Mouse (Mus musculus): Measurements from ENCODE around the gene Clta. TPM values are rescaled to one million over a fixed set of nuclear protein-coding genes. Genes with fewer than 3 reads are reported as not detected.

Clta gene
- total and polyA plus RNA-seq, 3 experiments, result 301 to 454 (median 450) TPM

DNA sequence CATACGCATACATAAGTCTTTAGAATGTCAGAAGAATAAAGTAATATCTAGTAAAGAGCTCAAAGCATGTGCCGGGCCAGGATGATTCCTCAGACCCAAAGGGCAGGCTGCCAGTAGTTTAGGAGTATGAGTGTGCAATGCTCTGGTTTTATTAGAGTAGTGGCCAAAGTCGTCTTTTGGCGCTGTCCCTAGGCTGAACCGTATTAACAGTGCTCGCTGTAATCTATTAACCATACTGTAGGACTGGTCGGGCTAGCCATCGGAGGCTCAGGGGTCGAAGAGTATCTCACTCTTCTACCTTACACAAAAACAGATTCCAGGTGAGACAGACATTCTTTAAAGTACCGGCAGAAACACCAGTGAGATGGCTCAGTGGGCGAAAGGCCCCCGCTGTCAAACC, 12.5 kb downstream of the Clta start:
- dilution Hi-C loops (cut with MboI; ENCODE audit: extremely low pct_ligation_motif_present, extremely low pct_unique_long_range_greater_than_20kb, low sequenced_read_pairs) (no loop called here), in situ Hi-C loops (cut with MboI; ENCODE audit: low pct_ligation_motif_present, low pct_unique_long_range_greater_than_20kb, low sequenced_read_pairs) (no loop called here)

GRCm38 (mm10) chr4:44022323-44022722, 18.1 kb downstream of the Clta start:
- H3K9ac ChIP-seq (ENCODE audit: insufficient read depth, low read depth), result no peak overlapping the region
- no peaks in the 10 kb centered on the region for H3K9me3 ChIP-seq (replicated peaks; ENCODE audit: low read length)
- H3K4me3 ChIP-seq (replicated peaks in 1 of 3; ENCODE audit: low read depth in 2 of 3, low read length in 2 of 3, poor library complexity in 1 of 3), result no peak overlapping the region
- peaks cover 83 to 100% of the 10 kb centered on the region in 2 experiments for H3K36me3 ChIP-seq (replicated peaks in 1 of 2; ENCODE audit: control insufficient read depth in 1 of 2, insufficient read depth in 1 of 2, low read length in 1 of 2)
- peaks cover 66% of the 10 kb centered on the region for H3K79me2 ChIP-seq (replicated peaks; ENCODE audit: control insufficient read depth, extremely low read depth, insufficient read depth, poor library complexity, severe bottlenecking)
- DNase-seq (ENCODE audit: extremely low read depth), result no peak
- TF ChIP-seq MAX (IDR thresholded peaks at IDR 0.05; ENCODE audit: low read length), result no peak
- no peak for TF ChIP-seq ETS1 (conservative IDR thresholded peaks at IDR 0.05; ENCODE audit: low read depth, low read length)
- no peak for TF ChIP-seq E2F4 (IDR thresholded peaks at IDR 0.05; ENCODE audit: insufficient replicate concordance, low read depth, low read length)
- TF ChIP-seq IRF4 (IDR thresholded peaks at IDR 0.05; ENCODE audit: low read depth, low read length), result no peak
- no peak for TF ChIP-seq NELFE (IDR thresholded peaks at IDR 0.05; ENCODE audit: low read depth, low read length)
- TF ChIP-seq JUN (IDR thresholded peaks at IDR 0.05; ENCODE audit: insufficient read depth, low read depth, low read length), result no peak
- no peak for TF ChIP-seq MYC (IDR thresholded peaks at IDR 0.05; ENCODE audit: low read depth, low read length)
- TF ChIP-seq EP300 (IDR thresholded peaks at IDR 0.05; ENCODE audit: low read length), result no peak
- no peak for TF ChIP-seq USF1 (IDR thresholded peaks at IDR 0.05; ENCODE audit: low read depth, low read length)
- TF ChIP-seq HCFC1 (IDR thresholded peaks at IDR 0.05; ENCODE audit: low read depth, low read length), result no peak
- no peak for TF ChIP-seq CHD1 (IDR thresholded peaks at IDR 0.05; ENCODE audit: low read depth, low read length)
- TF ChIP-seq MAZ (IDR thresholded peaks at IDR 0.05; ENCODE audit: low read depth, low read length), result no peak
- TF ChIP-seq NRF1 (IDR thresholded peaks at IDR 0.05; ENCODE audit: low read depth, low read length), result no peak
- no peak for TF ChIP-seq TCF12 (IDR thresholded peaks at IDR 0.05; ENCODE audit: low read depth, low read length)
- TF ChIP-seq UBTF (IDR thresholded peaks at IDR 0.05; ENCODE audit: low read depth, low read length), result no peak
- no peak for TF ChIP-seq CTCF (conservative IDR thresholded peaks at IDR 0.05 in 1 of 2, IDR thresholded peaks at IDR 0.05 in 1 of 2; ENCODE audit: low read depth in 2 of 2, low read length in 2 of 2)
- TF ChIP-seq POLR2A (IDR thresholded peaks at IDR 0.05; ENCODE audit: low read depth, low read length), result no peak
- TF ChIP-seq JUND (conservative IDR thresholded peaks at IDR 0.05; ENCODE audit: low read depth, low read length), result no peak
- TF ChIP-seq ZKSCAN1 (IDR thresholded peaks at IDR 0.05; ENCODE audit: borderline replicate concordance, low read depth, low read length), result no peak
- no peak for TF ChIP-seq MAFK (IDR thresholded peaks at IDR 0.05; ENCODE audit: insufficient replicate concordance, low read length)
- peaks cover 0 to 31% of the 10 kb centered on the region in 2 experiments; a peak in 2 of 4 replicates for H3K4me1 ChIP-seq (ENCODE audit: control insufficient read depth in 1 of 2, insufficient read depth in 2 of 2)
- H3K27me3 ChIP-seq (replicated peaks), result no peaks in the 10 kb centered on the region
- in situ Hi-C loops (cut with MboI; ENCODE audit: low pct_ligation_motif_present, low pct_unique_long_range_greater_than_20kb, low sequenced_read_pairs), result no loop called here
- H3K4me2 ChIP-seq (ENCODE audit: insufficient read depth, low read depth, poor library complexity, severe bottlenecking), result no peak overlapping the region
- H3K27ac ChIP-seq (ENCODE audit: insufficient read depth, low read depth), result no peak overlapping the region
- dilution Hi-C loops (cut with MboI; ENCODE audit: extremely low pct_ligation_motif_present, extremely low pct_unique_long_range_greater_than_20kb, low sequenced_read_pairs), result no loop called here

More for the DNA sequence above, 12.5 kb downstream of the Clta start:
- no peak for TF ChIP-seq USF2 (conservative IDR thresholded peaks at IDR 0.05; ENCODE audit: low read depth, low read length)
- no peak for TF ChIP-seq ZKSCAN1 (IDR thresholded peaks at IDR 0.05; ENCODE audit: borderline replicate concordance, low read depth, low read length)
- no peak for TF ChIP-seq HCFC1 (IDR thresholded peaks at IDR 0.05; ENCODE audit: low read depth, low read length)
- TF ChIP-seq TBP (conservative IDR thresholded peaks at IDR 0.05; ENCODE audit: low read depth, low read length), result no peak
- TF ChIP-seq KAT2A (IDR thresholded peaks at IDR 0.05; ENCODE audit: insufficient replicate concordance, low read length), result no peak
- TF ChIP-seq CHD2 (IDR thresholded peaks at IDR 0.05; ENCODE audit: low read length), result no peak
- H3K36me3 ChIP-seq (replicated peaks in 1 of 2; ENCODE audit: control insufficient read depth in 1 of 2, insufficient read depth in 1 of 2, low read length in 1 of 2), result peaks cover 35 to 74% of the 10 kb centered on the region in 2 experiments
- H3K9me3 ChIP-seq (replicated peaks; ENCODE audit: low read length), result no peaks in the 10 kb centered on the region
- peaks cover 84% of the 10 kb centered on the region for H3K79me2 ChIP-seq (replicated peaks; ENCODE audit: control insufficient read depth, extremely low read depth, insufficient read depth, poor library complexity, severe bottlenecking)
- H3K4me3 ChIP-seq (replicated peaks in 1 of 3; ENCODE audit: low read depth in 2 of 3, low read length in 2 of 3, poor library complexity in 1 of 3), result no peak overlapping the region
- no peak overlapping the region for H3K27ac ChIP-seq (ENCODE audit: insufficient read depth, low read depth)
- H3K4me2 ChIP-seq (ENCODE audit: insufficient read depth, low read depth, poor library complexity, severe bottlenecking), result no peak overlapping the region
- no peak overlapping the region for H3K9ac ChIP-seq (ENCODE audit: insufficient read depth, low read depth)
- no peaks in the 10 kb centered on the region for H3K27me3 ChIP-seq (replicated peaks)
- no peak for DNase-seq (ENCODE audit: extremely low read depth)
- peaks cover 6 to 44% of the 10 kb centered on the region in 2 experiments; a peak in 3 of 4 replicates for H3K4me1 ChIP-seq (ENCODE audit: control insufficient read depth in 1 of 2, insufficient read depth in 2 of 2)

All from CH12.LX (cell line).